Comparison of ENCODE assay signal across 10 mouse cellular contexts in the genomic region with DNA sequence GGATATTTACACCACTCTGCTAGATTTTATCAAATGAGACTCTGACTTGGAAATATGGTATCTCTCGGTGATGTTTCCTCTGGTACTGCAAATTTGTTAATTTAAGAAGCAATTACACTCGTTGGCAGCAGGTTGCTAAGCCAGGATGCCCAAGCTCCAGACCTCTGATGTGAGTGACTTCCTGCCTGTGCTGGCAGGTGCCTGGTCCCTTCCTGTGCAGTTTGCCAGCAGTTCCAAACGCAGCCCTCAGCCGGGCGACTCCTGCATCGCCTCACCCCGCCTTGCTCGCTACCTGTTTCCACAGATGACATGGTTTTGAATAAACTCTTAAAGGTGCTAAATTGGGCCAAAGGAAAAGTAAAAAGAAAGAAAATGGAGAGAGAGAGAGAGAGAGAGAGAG. TPM values are rescaled to one million over a fixed set of nuclear protein-coding genes. Genes with fewer than 3 reads are reported as not detected.
A peak's percentile ranks its signal among the peaks of the same experiment; 100 is the strongest.
DNase-seq lines count a peak whose midpoint lies in the region; ATAC-seq lines count a peak whose summit lies in the region.
"Had no signal": no experiment of that assay in that cellular context is flagged by ENCODE, and none has a peak within 500 bp of the region (broad histone marks: within the 10 kb centered on the region; RNA-seq: fewer than 3 reads in every experiment).

No protein-coding gene starts in this region.

- H3K4me3 ChIP-seq in embryonic facial prominence, embryonic 14.5 days (ENCODE audit: low read depth, low read length) = no peak overlapping the region
- no peak overlapping the region for H3K4me3 ChIP-seq in embryonic facial prominence, embryonic 10.5 days
- H3K4me3 ChIP-seq in hindbrain, embryonic 15.5 days = peak overlapping the region; percentile 40

- no peaks in the 10 kb centered on the region for H3K9me3 ChIP-seq in embryonic facial prominence, embryonic 14.5 days (ENCODE audit: control insufficient read depth, low read length)
- H3K9me3 ChIP-seq in embryonic facial prominence, embryonic 10.5 days = no peaks in the 10 kb centered on the region
- no peaks in the 10 kb centered on the region for H3K9me3 ChIP-seq in hindbrain, embryonic 15.5 days

- DNase-seq in embryonic facial prominence, embryonic 14.5 days (ENCODE audit: low spot score) = no peak
- no peak for DNase-seq in embryonic facial prominence, embryonic 10.5 days (ENCODE audit: low spot score)
- peak; percentile 34 for DNase-seq in right cerebral cortex, adult 18-20 months
- DNase-seq in right cerebral cortex, postnatal 36 days (ENCODE audit: low spot score in 2 of 2) = no peak
- DNase-seq in right cerebral cortex, postnatal 4 days = peak; percentile 21
- no peak for DNase-seq in kidney, adult 8-10 months
- DNase-seq in adrenal gland, adult 18-20 months (ENCODE audit: low spot score in 2 of 2) = no peak
- DNase-seq: kidney, adult 9 months; lung, adult 2 months had no signal

- no peaks in the 10 kb centered on the region for H3K36me3 ChIP-seq in embryonic facial prominence, embryonic 14.5 days (ENCODE audit: control insufficient read depth, insufficient read depth, low read length)
- H3K36me3 ChIP-seq in embryonic facial prominence, embryonic 10.5 days (replicated peaks) = no peaks in the 10 kb centered on the region
- H3K36me3 ChIP-seq in hindbrain, embryonic 15.5 days = 0 out of 2 replicates have a peak, but pooled peaks cover 5% of the 10 kb centered on the region

- 0 out of 2 replicates have a peak, but pooled peaks cover 5% of the 10 kb centered on the region for H3K4me1 ChIP-seq in embryonic facial prominence, embryonic 14.5 days (ENCODE audit: control insufficient read depth, insufficient read depth, low read length)
- peaks cover 7% of the 10 kb centered on the region; the same call in 1 of the 2 replicates for H3K4me1 ChIP-seq in embryonic facial prominence, embryonic 10.5 days
- H3K4me1 ChIP-seq in hindbrain, embryonic 15.5 days (replicated peaks) = peaks cover 27% of the 10 kb centered on the region

- H3K27ac ChIP-seq in embryonic facial prominence, embryonic 14.5 days (replicated peaks; ENCODE audit: low read depth, low read length) = no peak overlapping the region
- H3K27ac ChIP-seq in embryonic facial prominence, embryonic 10.5 days (replicated peaks) = no peak overlapping the region
- H3K27ac ChIP-seq in hindbrain, embryonic 15.5 days (replicated peaks) = peak overlapping the region; percentile 76

- H3K27me3 ChIP-seq in embryonic facial prominence, embryonic 14.5 days (replicated peaks; ENCODE audit: control insufficient read depth, insufficient read depth, low read length) = no peaks in the 10 kb centered on the region; the same call in 1 of the 2 replicates
- no peaks in the 10 kb centered on the region for H3K27me3 ChIP-seq in embryonic facial prominence, embryonic 10.5 days (replicated peaks; ENCODE audit: low read depth, poor library complexity, severe bottlenecking)
- H3K27me3 ChIP-seq in hindbrain, embryonic 15.5 days = no peaks in the 10 kb centered on the region

- 74% methylated on average over 8 of the region's 8 CpGs for WGBS in embryonic facial prominence, embryonic 14.5 days
- WGBS in embryonic facial prominence, embryonic 10.5 days = 84% methylated on average over 8 of the region's 8 CpGs
- WGBS in hindbrain, embryonic 15.5 days = 75% methylated on average over 8 of the region's 8 CpGs

- no peak overlapping the region for H3K9ac ChIP-seq in embryonic facial prominence, embryonic 14.5 days (ENCODE audit: low read depth, low read length)
- H3K9ac ChIP-seq in hindbrain, embryonic 15.5 days = peak overlapping the region; percentile 51

- H3K4me2 ChIP-seq in embryonic facial prominence, embryonic 14.5 days (ENCODE audit: low read depth, low read length) = peak overlapping the region; percentile 60; the same call in 1 of the 2 replicates
- peak overlapping the region; percentile 55 for H3K4me2 ChIP-seq in hindbrain, embryonic 15.5 days

- ATAC-seq in embryonic facial prominence, embryonic 14.5 days (ENCODE audit: low read depth) = no peak
- ATAC-seq in hindbrain, embryonic 15.5 days (ENCODE audit: low FRiP score, low read depth) = no peak

RNA-seq across cellular contexts. Expression of a gene that starts 49.0 kb away (rescaled TPM):
- polyA plus RNA-seq in embryonic facial prominence, embryonic 14.5 days (2014; fragmentation: Nextera tagmentation; extraction: Ambion mirVana) = 5.5 and 5.7 TPM in 2 replicates
- 1.8 and 2.5 TPM in 2 replicates for polyA plus RNA-seq in embryonic facial prominence, embryonic 10.5 days (2016; fragmentation: Nextera tagmentation; extraction: Ambion mirVana)
- 44.2 and 45.7 TPM in 2 replicates for polyA plus RNA-seq in hindbrain, embryonic 15.5 days (2015; fragmentation: Nextera tagmentation; extraction: Ambion mirVana)
- under 1 TPM; 0.80 to 0.83 TPM for total RNA-seq in adrenal gland, adult 18-20 months (2021)

Comparison
In these comparisons a context has a peak if more than half of its experiments do, and no peak if none do; other contexts are left out.
1. DNase-seq: peak in right cerebral cortex, adult 18-20 months (single experiment) and right cerebral cortex, postnatal 4 days (single experiment); none in embryonic facial prominence, embryonic 14.5 days (single experiment), embryonic facial prominence, embryonic 10.5 days (single experiment), right cerebral cortex, postnatal 36 days (0 of 2), kidney, adult 8-10 months (0 of 2) and adrenal gland, adult 18-20 months (0 of 2).